Mouse (Mus musculus) B cell, adult 2 months (primary cell): ENCODE measurements at regions not wholly inside any gene's neighbourhood (a gene's known extent, or its start where the extent isn't known, plus 50 kb on each side); places are given as distances from the start of the nearest gene placed in this dataset.

Experiments used
- DNase-seq, 2 experiments: peaks; one replicate each; pipeline ENCODE4 v3.0.0; 2022

- no peak for DNase-seq
Measured at GRCm38 (mm10) chr11:82579841-82580415, 184.2 kb downstream of the Cct6b start.

- DNase-seq, result no peak
Measured at GRCm38 (mm10) chr11:82576019-82576418, 187.3 kb downstream of the Tmem132e start.

DNA sequence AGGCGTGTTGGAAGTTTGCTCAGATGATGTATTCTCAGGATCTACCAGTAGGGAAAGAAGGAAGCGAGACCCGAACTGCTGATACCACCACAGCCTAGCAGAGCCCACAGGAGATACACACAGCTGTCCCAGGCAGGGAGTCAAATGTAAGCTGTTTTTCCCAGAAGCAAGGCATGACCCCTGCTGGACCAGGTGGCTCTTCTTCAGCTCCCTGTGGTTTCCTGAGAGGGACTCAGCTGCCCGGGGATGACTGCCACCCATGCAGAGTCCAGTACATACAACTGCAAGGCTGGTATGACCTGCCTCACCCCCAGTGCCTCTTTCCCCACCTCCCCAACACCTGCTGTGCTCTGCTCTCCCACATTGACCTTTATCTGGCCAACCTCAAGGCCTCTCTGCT lies 184.4 kb downstream of the Tmem132e start:
- DNase-seq, result no peak

DNA sequence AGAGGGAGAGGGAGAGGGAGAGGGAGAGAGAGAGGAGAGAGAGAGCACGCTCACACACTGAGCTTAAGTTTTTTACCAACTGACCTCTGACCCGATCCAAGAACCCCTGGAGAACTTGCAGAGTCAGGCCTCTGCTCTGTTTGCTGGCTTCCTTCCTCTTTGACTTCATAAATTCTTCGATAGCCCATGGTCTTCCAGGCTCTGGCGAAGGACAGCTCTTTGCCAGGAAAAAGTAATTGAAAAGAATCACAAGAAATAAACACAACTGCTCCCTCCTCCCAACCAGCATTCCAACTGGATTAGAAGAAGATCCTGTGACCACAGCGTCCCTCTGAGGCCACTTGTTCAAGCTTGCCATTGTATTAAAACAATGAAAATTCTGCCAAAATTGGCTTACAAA lies 182.8 kb downstream of the Tmem132e start:
- no peak for DNase-seq

- no peak for DNase-seq
Measured at GRCm38 (mm10) chr11:82569819-82570218, 181.1 kb downstream of the Tmem132e start.

- DNase-seq, result no peak
Measured at GRCm38 (mm10) chr11:82568219-82568676, 179.5 kb downstream of the Tmem132e start.

GRCm38 (mm10) chr11:82567014-82567685 lies 178.4 kb downstream of the Tmem132e start:
- DNase-seq, result no peak

- DNase-seq, result no peak
Measured at GRCm38 (mm10) chr11:82566092-82566491, 177.4 kb downstream of the Tmem132e start.

DNA sequence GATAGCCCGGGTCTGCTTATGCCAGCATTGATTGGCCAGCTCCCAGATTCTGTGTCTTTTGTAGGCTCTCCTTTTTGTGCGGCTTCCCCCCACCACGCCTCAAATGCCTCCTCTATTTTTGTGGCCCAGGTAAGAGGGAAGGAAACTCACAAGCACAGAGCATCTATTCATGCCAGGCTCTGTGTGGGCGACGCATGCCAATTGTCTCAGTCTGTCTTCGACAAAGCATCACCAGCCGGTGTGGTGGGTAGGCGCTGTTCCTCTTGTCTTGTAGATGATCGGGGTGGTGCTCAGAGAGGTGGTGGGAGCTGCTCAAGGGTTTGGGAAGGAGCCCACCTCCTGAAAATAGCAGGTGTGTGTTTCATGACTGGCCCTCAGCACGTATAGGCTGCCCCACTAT lies 175.5 kb downstream of the Tmem132e start:
- DNase-seq, result no peak

DNA sequence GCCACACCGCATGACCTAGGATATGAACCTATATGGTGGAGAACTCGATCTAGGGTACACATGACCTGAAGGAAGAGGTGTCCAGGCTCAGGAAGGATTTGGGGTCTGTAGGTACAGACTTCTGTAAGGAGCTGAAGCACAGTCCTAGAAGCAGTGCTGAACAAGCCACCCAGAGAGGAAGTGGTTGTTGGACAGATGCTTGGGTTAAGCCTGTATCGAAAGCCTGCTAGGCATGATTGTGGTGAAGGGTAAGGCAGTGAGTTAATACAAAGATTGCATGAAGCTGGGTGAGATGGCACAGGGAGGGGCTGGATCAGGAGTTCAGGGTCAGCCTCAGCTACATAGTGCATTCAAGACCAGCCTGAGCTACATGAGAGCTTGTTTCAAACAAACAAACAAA lies 153.3 kb downstream of the Tmem132e start:
- DNase-seq, result no peak

GRCm38 (mm10) chr11:82541376-82541775 lies 152.7 kb downstream of the Tmem132e start:
- DNase-seq, result no peak

DNA sequence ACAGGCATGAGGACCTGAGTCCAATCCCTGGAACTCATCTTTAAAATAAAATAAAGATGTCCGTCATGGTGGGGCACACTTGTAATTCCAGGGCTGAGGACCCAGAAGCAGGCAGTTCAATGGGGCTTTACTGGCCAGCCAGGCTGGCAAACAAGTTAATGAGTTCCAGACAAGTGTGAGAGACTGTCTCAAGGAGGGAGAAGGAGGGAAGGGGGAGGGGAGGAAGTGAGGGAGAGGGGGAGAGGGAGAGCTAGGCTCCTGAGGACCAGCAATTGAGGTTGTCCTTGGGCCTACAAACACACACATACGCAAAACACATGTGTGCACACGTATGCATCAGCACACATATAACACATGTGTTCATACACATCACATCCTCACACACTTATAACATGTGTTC lies 149.2 kb downstream of the Tmem132e start:
- no peak for DNase-seq

GRCm38 (mm10) chr11:82523200-82523802 lies 134.6 kb downstream of the Tmem132e start:
- no peak for DNase-seq

DNA sequence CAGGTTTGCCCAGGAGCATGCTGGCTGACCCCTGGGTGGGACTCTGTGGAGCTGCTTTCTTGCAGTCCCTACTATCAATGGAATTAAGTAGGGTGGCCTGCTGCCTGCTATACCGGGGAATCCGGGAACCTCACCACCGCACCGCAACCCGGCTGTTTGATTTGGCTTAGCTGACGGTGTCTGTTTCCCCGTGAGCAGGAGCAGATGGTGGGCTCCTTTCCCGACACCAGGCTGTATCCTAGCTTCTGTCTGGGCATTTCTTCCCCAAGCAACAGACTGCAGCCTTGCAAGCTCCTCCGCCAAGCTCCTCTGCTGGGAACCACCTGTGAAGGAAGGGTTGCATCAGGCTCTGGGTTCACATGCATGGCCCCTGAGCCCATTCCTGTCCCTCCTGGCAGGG lies 132.7 kb downstream of the Tmem132e start:
- DNase-seq, result no peak

- no peak for DNase-seq
Measured at GRCm38 (mm10) chr11:82518691-82519090, 130.0 kb downstream of the Tmem132e start.

DNA sequence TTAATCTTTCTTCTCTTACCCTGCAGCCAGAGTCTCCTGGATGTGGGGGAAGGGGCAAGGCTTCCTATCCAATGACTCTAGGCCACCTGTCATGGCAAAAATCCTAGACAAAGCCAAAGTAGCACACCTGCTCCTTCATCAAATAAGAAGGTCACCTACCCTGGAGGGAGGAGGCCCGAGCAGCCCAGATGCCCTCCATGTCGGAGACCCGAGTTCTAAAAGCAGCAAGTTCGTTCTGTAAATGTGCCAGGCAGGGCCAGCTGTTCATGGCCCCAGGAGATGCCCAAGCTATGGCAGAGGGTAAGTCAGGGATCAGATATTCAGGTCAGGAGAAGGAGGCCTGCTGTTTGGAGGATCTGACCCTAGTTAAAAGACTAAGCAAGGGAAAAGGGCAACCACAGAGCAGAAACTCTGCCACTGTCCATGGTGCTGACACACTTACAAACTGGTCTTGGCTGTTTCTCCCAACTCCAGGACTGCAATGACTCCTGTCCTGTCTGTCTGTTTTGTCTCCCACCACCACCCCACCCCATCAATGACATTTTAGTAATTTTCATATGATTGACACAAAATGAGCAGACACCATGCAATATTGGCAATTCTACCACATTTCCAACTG lies 125.9 kb downstream of the Tmem132e start:
- DNase-seq, result no peak

DNA sequence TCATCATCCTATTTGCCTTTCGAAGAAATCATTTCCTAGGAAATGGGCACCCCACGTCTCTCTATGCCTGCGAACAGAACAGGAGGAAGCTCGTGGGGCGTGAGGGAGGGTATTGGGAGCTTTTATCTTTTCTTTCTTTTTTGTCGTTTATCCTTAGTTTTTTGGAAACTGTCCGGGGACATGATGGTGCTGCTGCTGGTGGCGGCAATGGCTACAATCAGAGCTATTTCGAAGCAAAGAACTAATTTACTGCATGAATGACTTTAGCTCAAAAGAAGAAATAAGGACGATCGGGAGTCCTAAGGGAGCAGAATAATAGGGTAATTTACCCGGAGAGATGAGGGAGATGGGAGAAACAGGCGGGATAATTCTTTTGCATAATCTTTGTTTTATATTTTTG lies 119.9 kb downstream of the Tmem132e start:
- DNase-seq, result no peak
